ENCODE assay signal across 25 mouse cellular contexts in genomic region chr8:121985673-121986072, GRCm38 (mm10). TPM values are rescaled to one million over a fixed set of nuclear protein-coding genes. Genes with fewer than 3 reads are reported as not detected.
DNase-seq lines count a peak whose midpoint lies in the region; ATAC-seq and TF ChIP-seq lines count a peak whose summit lies in the region.
"Had no signal": no experiment of that assay in that cellular context is flagged by ENCODE, and none has a peak within 500 bp of the region (broad histone marks: within the 10 kb centered on the region; RNA-seq: fewer than 3 reads in every experiment).

No protein-coding gene starts in this region.

- H3K4me1 ChIP-seq in liver, adult 2 months (ENCODE audit: control insufficient read depth, insufficient read depth, low read length), result peaks cover 10% of the 10 kb centered on the region
- H3K4me1 ChIP-seq in liver, embryonic 12.5 days, result no peaks in the 10 kb centered on the region
- no peaks in the 10 kb centered on the region for H3K4me1 ChIP-seq in lung, adult 2 months (ENCODE audit: control insufficient read depth, insufficient read depth, low read length)
- no peaks in the 10 kb centered on the region for H3K4me1 ChIP-seq in stomach, postnatal 0 days (replicated peaks; ENCODE audit: control insufficient read depth, insufficient read depth)

- TF ChIP-seq EP300 in stomach, postnatal 0 days (optimal IDR thresholded peaks at IDR 0.05), result no peak

- no peak overlapping the region for H3K9ac ChIP-seq in liver, adult 2 months (ENCODE audit: low read depth, low read length)
- H3K9ac ChIP-seq in liver, embryonic 12.5 days, result no peak overlapping the region
- no peak overlapping the region for H3K9ac ChIP-seq in stomach, postnatal 0 days (ENCODE audit: low read length)

- H3K4me3 ChIP-seq in liver, adult 2 months (ENCODE audit: insufficient read depth, low read depth, low read length), result no peak overlapping the region
- H3K4me3 ChIP-seq in liver, embryonic 12.5 days, result no peak overlapping the region
- no peak overlapping the region for H3K4me3 ChIP-seq in lung, adult 2 months (replicated peaks; ENCODE audit: extremely low read depth, low read depth, low read length)
- no peak overlapping the region for H3K4me3 ChIP-seq in stomach, postnatal 0 days (ENCODE audit: low read depth, low read length)

- no peak for ATAC-seq in liver, embryonic 12.5 days
- peak; percentile 59 for ATAC-seq in stomach, postnatal 0 days (ENCODE audit: low FRiP score, low TSS enrichment)
- ATAC-seq: activated CD4-positive, CD25-positive, alpha-beta regulatory T cell, adult 4 months; CD4-positive, CD25-positive, alpha-beta regulatory T cell, adult 4 months; Patski had no signal

- no peak overlapping the region for H3K4me2 ChIP-seq in liver, embryonic 12.5 days
- H3K4me2 ChIP-seq in stomach, postnatal 0 days (replicated peaks; ENCODE audit: low read depth), result no peak overlapping the region

- H3K36me3 ChIP-seq in liver, adult 2 months (ENCODE audit: control insufficient read depth, insufficient read depth, low read length), result no peaks in the 10 kb centered on the region; the same call in 1 of the 2 replicates
- H3K36me3 ChIP-seq in liver, embryonic 12.5 days, result peaks cover 100% of the 10 kb centered on the region
- peaks cover 5% of the 10 kb centered on the region; the same call in 1 of the 2 replicates for H3K36me3 ChIP-seq in stomach, postnatal 0 days (ENCODE audit: control insufficient read depth, insufficient read depth, low read length)

- peak; percentile 78 for DNase-seq in liver, adult 2 months (ENCODE audit: extremely low read depth, low read depth, low spot score)
- peak; percentile 60 for DNase-seq in lung, postnatal 25 days (ENCODE audit: low spot score)
- DNase-seq in lung, adult 2 months, result no peak
- peak; percentile 66 for DNase-seq in lung, postnatal 36 days
- no peak for DNase-seq in lung, postnatal 14 days
- DNase-seq in stomach, postnatal 0 days (ENCODE audit: low spot score), result no peak
- DNase-seq in adrenal gland, adult 8-10 months, result no peak
- DNase-seq: adrenal gland, adult 2 months; adrenal gland, postnatal 10 days; adrenal gland, postnatal 14 days; adrenal gland, postnatal 25 days; adrenal gland, postnatal 36 days; B cell, adult 2 months; cerebellum, adult 11 months; cerebellum, adult 11-12 months; cerebellum, adult 18-20 months had no signal

- WGBS in liver, adult 2 months, result 47% methylated on average over 3 of the region's 3 CpGs
- 91% methylated on average over 3 of the region's 3 CpGs for WGBS in liver, embryonic 12.5 days (ENCODE audit: insufficient replicate concordance)
- WGBS in lung, adult 2 months, result 74% methylated on average over 3 of the region's 3 CpGs
- 97% methylated on average over 3 of the region's 3 CpGs for WGBS in stomach, postnatal 0 days

- H3K79me2 ChIP-seq in liver, adult 2 months (ENCODE audit: control insufficient read depth, insufficient read depth, low read length), result no peaks in the 10 kb centered on the region

- H3K9me3 ChIP-seq in liver, embryonic 12.5 days (replicated peaks), result no peaks in the 10 kb centered on the region
- no peaks in the 10 kb centered on the region for H3K9me3 ChIP-seq in stomach, postnatal 0 days (ENCODE audit: control insufficient read depth, low read length)
- H3K9me3 ChIP-seq: G1E had no signal

- no peak for TF ChIP-seq CTCF in liver, adult 2 months (IDR thresholded peaks at IDR 0.05; ENCODE audit: low read depth, low read length)
- no peak for TF ChIP-seq CTCF in lung, adult 2 months (IDR thresholded peaks at IDR 0.05; ENCODE audit: insufficient read depth, low read length)
- TF ChIP-seq CTCF in stomach, postnatal 0 days (IDR thresholded peaks at IDR 0.05; ENCODE audit: low read depth), result no peak

- no peaks in the 10 kb centered on the region for H3K27me3 ChIP-seq in liver, adult 2 months (ENCODE audit: control insufficient read depth, insufficient read depth, low read length)
- no peaks in the 10 kb centered on the region for H3K27me3 ChIP-seq in liver, embryonic 12.5 days (replicated peaks)
- H3K27me3 ChIP-seq in stomach, postnatal 0 days (ENCODE audit: control insufficient read depth, insufficient read depth, low read length), result no peaks in the 10 kb centered on the region
- H3K27me3 ChIP-seq: CH12.LX, Patski had no signal

- TF ChIP-seq POLR2A in liver, adult 2 months (IDR thresholded peaks at IDR 0.05; ENCODE audit: extremely low read depth, insufficient read depth, low read length), result no peak
- no peak for TF ChIP-seq POLR2A in lung, adult 2 months (IDR thresholded peaks at IDR 0.05; ENCODE audit: borderline replicate concordance, extremely low read depth, low read depth, low read length)

- peak overlapping the region; percentile 41; the same call in 1 of the 2 replicates for H3K27ac ChIP-seq in liver, adult 2 months (replicated peaks; ENCODE audit: insufficient read depth, low read depth, low read length)
- no peak overlapping the region for H3K27ac ChIP-seq in liver, embryonic 12.5 days
- H3K27ac ChIP-seq in stomach, postnatal 0 days (replicated peaks), result no peak overlapping the region

RNA-seq across cellular contexts. Expression of gene Banp, which starts 36.1 kb away (rescaled TPM):
- total RNA-seq in liver, adult 2 months (2014; rRNA removed), result 9.8 and 19.7 TPM in 2 replicates
- polyA plus RNA-seq in liver, adult 2 months (2012; rRNA removed), result 24.5 and 38.2 TPM in 2 replicates
- polyA plus RNA-seq in liver, embryonic 12.5 days (2016; fragmentation: Nextera tagmentation; extraction: Ambion mirVana), result 22.4 and 25.4 TPM in 2 replicates
- polyA plus RNA-seq in lung, adult 2 months (2012; rRNA removed), result 55.2 and 57.8 TPM in 2 replicates
- 9.0 and 10.0 TPM in 2 replicates for polyA plus RNA-seq in stomach, postnatal 0 days (2015; fragmentation: Nextera tagmentation; extraction: Ambion mirVana)
- total RNA-seq in adrenal gland, adult 8-10 months (2022), result 10 to 100 TPM; 16.5 to 40.8 (median 27.9) TPM

RNA-seq across cellular contexts. Expression of gene Car5a, which starts 41.0 kb away (rescaled TPM):
- total RNA-seq in liver, adult 2 months (2014; rRNA removed), result 90.5 and 92.0 TPM in 2 replicates
- 203 and 352 TPM in 2 replicates for polyA plus RNA-seq in liver, adult 2 months (2012; rRNA removed)
- 0.69 and 0.85 TPM in 2 replicates for polyA plus RNA-seq in liver, embryonic 12.5 days (2016; fragmentation: Nextera tagmentation; extraction: Ambion mirVana)
- polyA plus RNA-seq in lung, adult 2 months (2012; rRNA removed), result 0.18 and 0.26 TPM in 2 replicates
- polyA plus RNA-seq in stomach, postnatal 0 days (2015; fragmentation: Nextera tagmentation; extraction: Ambion mirVana), result 0.12 and 0.30 TPM in 2 replicates
- total RNA-seq in adrenal gland, adult 8-10 months (2022), result not detected
- total RNA-seq: adrenal gland, adult 18-20 months; adrenal gland, postnatal 25 days; adrenal gland, postnatal 36 days; MEL had no signal
- polyA plus RNA-seq: C2C12; CD4-positive, CD25-positive, alpha-beta regulatory T cell, adult 4 months; Patski had no signal

Comparison
In these comparisons a context has a peak if more than half of its experiments do, and no peak if none do; other contexts are left out.
1. DNase-seq: peak in liver, adult 2 months (single experiment), lung, postnatal 25 days (single experiment) and lung, postnatal 36 days (single experiment); none in lung, adult 2 months (single experiment), lung, postnatal 14 days (single experiment), stomach, postnatal 0 days (single experiment) and adrenal gland, adult 8-10 months (single experiment).
2. RNA of gene Car5a, which starts 41.0 kb away (polyA plus RNA-seq): 203 to 352 TPM in liver, adult 2 months; 0.69 to 0.85 TPM in liver, embryonic 12.5 days, 0.12 to 0.30 TPM in stomach, postnatal 0 days and 0.18 to 0.26 TPM in lung, adult 2 months; every median in the first group is over 100 times any median in the second.